Mouse (Mus musculus) bone marrow macrophage, adult 2 months (primary cell): ENCODE results near the gene Zbtb16.

Source experiments
- CTCF ChIP-seq: IDR thresholded peaks from 2 replicates; pipeline ENCODE4 v1.5.1; 2012; ENCODE audit warnings: low read depth, mild to moderate bottlenecking, low read length, moderate library complexity
- POLR2A ChIP-seq: IDR thresholded peaks from 2 replicates; pipeline ENCODE4 v1.6.1; 2012; ENCODE audit warnings: mild to moderate bottlenecking, low read depth, low read length, borderline replicate concordance

GRCm38 (mm10) chr9:48675151-48675790 is 160.8 kb downstream of the Zbtb16 start:
- TF ChIP-seq POLR2A (no peak), CTCF (no peak)
